Mouse (Mus musculus) forebrain, embryonic 10.5 days (tissue): ENCODE data around the gene Vmn1r163. TPM values are rescaled to one million over a fixed set of nuclear protein-coding genes. Genes with fewer than 3 reads are reported as not detected.
"Not testable (repeated sequence)": the region's sequence is repeated elsewhere in the genome, so short reads cannot be mapped to it uniquely, and the experiment has no call there.

Experiments used
- DNase-seq: peaks from one replicate; pipeline ENCODE4 v3.0.0-alpha.2; 2017; ENCODE audit warnings: low spot score; ENCODE audit errors: extremely low spot score
- H3K27ac ChIP-seq: fragments of 300-500 bp; sonication (generic); 2 replicates; pipeline ENCODE4 v1.5.1; 2016; ENCODE audit warnings: mild to moderate bottlenecking
- H3K27me3 ChIP-seq: fragments of 300-500 bp; sonication (generic); 2 replicates; pipeline ENCODE4 v1.6.1; 2016; ENCODE audit warnings: mild to moderate bottlenecking; ENCODE audit not compliant: poor library complexity, severe bottlenecking
- H3K36me3 ChIP-seq: fragments of 300-500 bp; sonication (generic); replicated peaks from 2 replicates; pipeline ENCODE4 v1.6.1; 2016; ENCODE audit warnings: mild to moderate bottlenecking, moderate library complexity
- H3K4me1 ChIP-seq: fragments of 300-500 bp; sonication (generic); 2 replicates; pipeline ENCODE4 v1.6.1; 2016
- H3K4me3 ChIP-seq: fragments of 300-500 bp; sonication (generic); 2 replicates; pipeline ENCODE4 v1.5.1; 2016; ENCODE audit warnings: mild to moderate bottlenecking, moderate library complexity
- H3K9me3 ChIP-seq: fragments of 300-500 bp; sonication (generic); 2 replicates; pipeline ENCODE4 v1.6.1; 2016; ENCODE audit warnings: mild to moderate bottlenecking, moderate library complexity
- WGBS: fragments of 180-500 bp; shearing (Covaris S2); methylation state at CpG from one replicate; pipeline ENCODE4 v1.1.7; 2016; 5-methylcytosine and 5-hydroxymethylcytosine counted together
- polyA plus RNA-seq: library from polyadenylated mRNA; unstranded; fragments of >200 nt; fragmentation: Nextera tagmentation; extraction: Ambion mirVana; gene quantifications from 2 replicates; pipeline ENCODE4 v1.2.1, GENCODE M21; 2016

Vmn1r163 gene
- polyA plus RNA-seq: not detected in 2 replicates

- H3K36me3 ChIP-seq, H3K27me3 ChIP-seq, H3K27ac ChIP-seq, H3K4me3 ChIP-seq, DNase-seq, H3K9me3 ChIP-seq, H3K4me1 ChIP-seq: not testable (repeated sequence)
- WGBS: no CpG with 5 or more reads among the region's 1 CpGs
These were observed at the start of gene Vmn1r163 for GRCm38 (mm10) chr7:23055240-23055639. Vmn1r163 (plus strand) TSS chr7:23055540.

- not testable (repeated sequence) for H3K4me3 ChIP-seq, H3K27ac ChIP-seq, DNase-seq, H3K36me3 ChIP-seq, H3K27me3 ChIP-seq, H3K9me3 ChIP-seq, H3K4me1 ChIP-seq
- WGBS: no CpG with 5 or more reads among the region's 3 CpGs
These were observed 35.5 kb upstream of the Vmn1r163 start, which contains the start of gene Gm4216 for GRCm38 (mm10) chr7:23019823-23020222. Gm4216 (minus strand) TSS chr7:23019923.

GRCm38 (mm10) chr7:23067356-23067755, 12.0 kb downstream of the Vmn1r163 start, which contains the start of gene Gm8720:
Gm8720 (minus strand) TSS chr7:23067456.
- no CpG with 5 or more reads among the region's 1 CpGs for WGBS
- not testable (repeated sequence) for H3K27me3 ChIP-seq, DNase-seq

More at GRCm38 (mm10) chr7:23067356-23067755, 12.0 kb downstream of the Vmn1r163 start, which contains the start of gene Gm8720:
- not testable (repeated sequence) for H3K9me3 ChIP-seq, H3K4me3 ChIP-seq, H3K27ac ChIP-seq, H3K36me3 ChIP-seq, H3K4me1 ChIP-seq

Other genes with a start within 250 kb of the Vmn1r163 start
- not detected in 2 replicates for gene Vmn1r159, start 211.9 kb upstream of the Vmn1r163 start, polyA plus RNA-seq
- not detected in 2 replicates for gene Vmn1r160, start 184.3 kb upstream of the Vmn1r163 start, polyA plus RNA-seq
- gene Gm4214, start 70.9 kb upstream of the Vmn1r163 start, polyA plus RNA-seq: not detected in 2 replicates
- not detected in 2 replicates for gene Gm4216, start 35.6 kb upstream of the Vmn1r163 start, polyA plus RNA-seq
- gene Gm8720, start 11.9 kb downstream of the Vmn1r163 start, polyA plus RNA-seq: not detected in 2 replicates
- gene Gm10662, start 88.9 kb downstream of the Vmn1r163 start, polyA plus RNA-seq: not detected in 2 replicates
- gene Vmn1r165, start 161.8 kb downstream of the Vmn1r163 start, polyA plus RNA-seq: not detected in 2 replicates
- gene Vmn1r166, start 196.1 kb downstream of the Vmn1r163 start, polyA plus RNA-seq: not detected in 2 replicates
- not detected in 2 replicates for gene Gm6902, start 223.4 kb downstream of the Vmn1r163 start, polyA plus RNA-seq
- not detected in 2 replicates for gene Nlrp4e, start 245.7 kb downstream of the Vmn1r163 start, polyA plus RNA-seq